Mouse (Mus musculus): ENCODE measurements around the gene Gm17175. TPM values are rescaled to one million over a fixed set of nuclear protein-coding genes. Genes with fewer than 3 reads are reported as not detected.
"Not testable (repeated sequence)": the region's sequence is repeated elsewhere in the genome, so short reads cannot be mapped to it uniquely, and the experiment has no call there.

The Gm17175 gene
- not detected for total RNA-seq (2021)

- not testable (repeated sequence) for DNase-seq
Measured at GRCm38 (mm10) chr14:51573963-51574362, at the start of gene Gm17175. TSS of gene Gm17175 (minus strand) at chr14:51574063.

GRCm38 (mm10) chr14:51611210-51611609 lies 37.3 kb upstream of the Gm17175 start, which contains the start of gene Gm17078:
TSS of gene Gm17078 (minus strand) at chr14:51611310.
- no peak for DNase-seq

DNA sequence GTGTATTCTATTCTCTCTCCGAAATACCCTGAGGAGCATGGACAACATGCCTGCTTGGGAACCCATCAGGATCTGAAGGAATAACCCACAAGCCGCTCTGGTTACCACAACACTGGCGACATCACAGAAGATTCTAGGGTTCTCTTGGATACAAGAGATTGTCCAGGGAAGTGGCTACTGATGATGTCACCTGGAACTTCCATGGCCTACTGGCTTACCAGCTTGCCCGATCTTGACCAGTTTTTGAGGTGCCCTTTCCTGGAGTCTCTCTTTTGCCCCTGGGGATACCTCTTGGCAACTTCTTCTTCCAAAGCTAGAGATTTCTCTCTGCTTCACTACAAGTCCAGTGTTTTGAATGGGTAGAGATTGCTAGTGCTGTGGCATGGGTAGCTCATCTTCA lies 18.2 kb upstream of the Gm17175 start, which contains the start of gene Gm17174:
Gene Gm17174, minus strand, starts transcription at position 101 of the 400 bp plus-strand sequence.
- DNase-seq: not testable (repeated sequence)

- no peak for DNase-seq
Measured at GRCm38 (mm10) chr14:51552490-51552889, 21.4 kb downstream of the Gm17175 start, which contains the start of gene Gm5622. TSS of gene Gm5622 (plus strand) at chr14:51552790.

Other genes with a start within 250 kb of the Gm17175 start
- not detected for gene Gm7247, start 212.3 kb downstream of the Gm17175 start, total RNA-seq (2021)
- not detected for gene Vmn2r88, start 163.2 kb downstream of the Gm17175 start, total RNA-seq (2021)
- gene Vmn2r89, start 122.2 kb downstream of the Gm17175 start, total RNA-seq (2021): not detected
- gene Gm5622, start 21.3 kb downstream of the Gm17175 start, total RNA-seq (2021): not detected
- gene Gm17174, start 18.1 kb upstream of the Gm17175 start, total RNA-seq (2021): not detected
- not detected for gene Gm17078, start 37.2 kb upstream of the Gm17175 start, total RNA-seq (2021)
- gene Gm4181, start 61.6 kb upstream of the Gm17175 start, total RNA-seq (2021): not detected
- gene Gm17079, start 121.4 kb upstream of the Gm17175 start, total RNA-seq (2021): not detected
- gene Gm5800, start 143.1 kb upstream of the Gm17175 start, total RNA-seq (2021): not detected
- gene Ang4, start 199.5 kb upstream of the Gm17175 start, total RNA-seq (2021): not detected
- gene AY358078, start 226.0 kb upstream of the Gm17175 start, total RNA-seq (2021): not detected

All from heart, postnatal 4 days (tissue).